Mouse (Mus musculus) mouse trophoblast stem cell (cell line): Measurements from ENCODE around the gene Smad5.

Experiments
- in situ Hi-C, 2 experiments: fragments of 300-500 bp; cut with MseI, MboI; formaldehyde crosslinking; loops; 2 replicates in 1 of 2; 3 replicates in 1 of 2; pipeline ENCODE4 v1.15.1; 2025

Gene Smad5

GRCm38 (mm10) chr13:56701924-56702323 lies 886 bp upstream of the Smad5 start:
- in situ Hi-C loops: no loop called here

- in situ Hi-C loops: no loop called here
These were observed 536 bp downstream of the Smad5 start for GRCm38 (mm10) chr13:56703222-56703870.

GRCm38 (mm10) chr13:56703871-56704321 lies 1.1 kb downstream of the Smad5 start:
- in situ Hi-C loops: no loop called here

GRCm38 (mm10) chr13:56704596-56704995 lies 1.8 kb downstream of the Smad5 start:
- in situ Hi-C loops: no loop called here

- in situ Hi-C loops: no loop called here
These were observed 4.3 kb downstream of the Smad5 start for GRCm38 (mm10) chr13:56707111-56707510.

- in situ Hi-C loops: no loop called here
These were observed 4.8 kb downstream of the Smad5 start for GRCm38 (mm10) chr13:56707606-56708005.

GRCm38 (mm10) chr13:56710620-56711019 lies 7.8 kb downstream of the Smad5 start:
- in situ Hi-C loops: no loop called here

- in situ Hi-C loops: no loop called here
These were observed 9.4 kb downstream of the Smad5 start for GRCm38 (mm10) chr13:56712221-56712620.

GRCm38 (mm10) chr13:56726551-56726950 lies 23.7 kb downstream of the Smad5 start:
- in situ Hi-C loops: no loop called here

GRCm38 (mm10) chr13:56729046-56729445 lies 26.2 kb downstream of the Smad5 start:
- in situ Hi-C loops: no loop called here

GRCm38 (mm10) chr13:56734617-56735016 lies 31.8 kb downstream of the Smad5 start:
- in situ Hi-C loops: no loop called here

- in situ Hi-C loops: no loop called here
These were observed 32.5 kb downstream of the Smad5 start for GRCm38 (mm10) chr13:56735212-56735875.

GRCm38 (mm10) chr13:56739556-56739955 lies 36.7 kb downstream of the Smad5 start:
- in situ Hi-C loops: no loop called here

- in situ Hi-C loops: no loop called here
These were observed 37.7 kb downstream of the Smad5 start for GRCm38 (mm10) chr13:56740496-56740895.

- in situ Hi-C loops: no loop called here
These were observed 38.9 kb downstream of the Smad5 start for GRCm38 (mm10) chr13:56741691-56742090.

- in situ Hi-C loops: no loop called here
These were observed 39.6 kb downstream of the Smad5 start for GRCm38 (mm10) chr13:56742325-56742901.

- in situ Hi-C loops: no loop called here
These were observed 44.1 kb downstream of the Smad5 start for GRCm38 (mm10) chr13:56746739-56747532.

- in situ Hi-C loops: no loop called here
These were observed 44.7 kb downstream of the Smad5 start for GRCm38 (mm10) chr13:56747554-56747953.

- in situ Hi-C loops: no loop called here
These were observed 46.6 kb downstream of the Smad5 start for GRCm38 (mm10) chr13:56749377-56749776.

GRCm38 (mm10) chr13:56751774-56752173 lies 49.0 kb downstream of the Smad5 start:
- in situ Hi-C loops: no loop called here

GRCm38 (mm10) chr13:56752474-56753191 lies 49.8 kb downstream of the Smad5 start:
- in situ Hi-C loops: no loop called here
